Mouse (Mus musculus) forebrain, embryonic 10.5 days (tissue): ENCODE measurements around the gene Allc. TPM values are rescaled to one million over a fixed set of nuclear protein-coding genes. Genes with fewer than 3 reads are reported as not detected.

ENCODE experiments used
- DNase-seq: peaks from one replicate; pipeline ENCODE4 v3.0.0-alpha.2; 2017; ENCODE audit warnings: low spot score; ENCODE audit errors: extremely low spot score
- H3K27ac ChIP-seq: fragments of 300-500 bp; sonication (generic); 2 replicates; pipeline ENCODE4 v1.5.1; 2016; ENCODE audit warnings: mild to moderate bottlenecking
- H3K27me3 ChIP-seq: fragments of 300-500 bp; sonication (generic); 2 replicates; pipeline ENCODE4 v1.6.1; 2016; ENCODE audit warnings: mild to moderate bottlenecking; ENCODE audit not compliant: poor library complexity, severe bottlenecking
- H3K36me3 ChIP-seq: fragments of 300-500 bp; sonication (generic); replicated peaks from 2 replicates; pipeline ENCODE4 v1.6.1; 2016; ENCODE audit warnings: mild to moderate bottlenecking, moderate library complexity
- H3K4me1 ChIP-seq: fragments of 300-500 bp; sonication (generic); 2 replicates; pipeline ENCODE4 v1.6.1; 2016
- H3K4me3 ChIP-seq: fragments of 300-500 bp; sonication (generic); 2 replicates; pipeline ENCODE4 v1.5.1; 2016; ENCODE audit warnings: mild to moderate bottlenecking, moderate library complexity
- H3K9me3 ChIP-seq: fragments of 300-500 bp; sonication (generic); 2 replicates; pipeline ENCODE4 v1.6.1; 2016; ENCODE audit warnings: mild to moderate bottlenecking, moderate library complexity
- WGBS: fragments of 180-500 bp; shearing (Covaris S2); methylation state at CpG from one replicate; pipeline ENCODE4 v1.1.7; 2016; 5-methylcytosine and 5-hydroxymethylcytosine counted together
- polyA plus RNA-seq: library from polyadenylated mRNA; unstranded; fragments of >200 nt; fragmentation: Nextera tagmentation; extraction: Ambion mirVana; gene quantifications from 2 replicates; pipeline ENCODE4 v1.2.1, GENCODE M21; 2016

Gene Allc
- polyA plus RNA-seq, result not detected in 2 replicates

DNA sequence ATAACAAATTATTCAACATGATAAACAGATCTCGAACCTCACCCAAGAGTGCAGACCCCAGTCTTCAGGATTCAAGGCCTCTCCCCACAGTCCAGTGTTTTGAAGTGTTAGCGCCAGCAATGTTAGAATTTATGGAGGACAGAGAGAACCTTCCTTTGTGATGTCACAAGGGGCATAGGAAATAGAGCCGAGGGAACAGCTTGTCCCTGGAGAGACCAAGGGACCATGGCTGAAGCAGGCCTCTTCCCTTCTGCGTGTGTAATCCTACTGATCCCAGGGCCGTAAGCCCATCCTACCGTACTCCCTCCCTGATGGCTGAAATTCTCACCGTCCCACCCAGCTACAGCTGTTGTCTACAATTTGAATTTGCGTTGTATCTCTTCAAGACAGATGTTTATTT lies at the start of gene Allc:
TSS of gene Allc (minus strand) at position 101 of the 400 bp plus-strand sequence.
- DNase-seq, result no peak
- peaks cover 7% of the 10 kb centered on the region; the same call in 1 of the 2 replicates for H3K9me3 ChIP-seq
- H3K4me3 ChIP-seq, result no peak within 1 kb of the TSS
- no peaks in the 10 kb centered on the region for H3K36me3 ChIP-seq
- H3K4me1 ChIP-seq, result no peaks in the 10 kb centered on the region
- no peak within 1 kb of the TSS for H3K27ac ChIP-seq
- H3K27me3 ChIP-seq, result no peaks in the 10 kb centered on the region
- WGBS, result 90% methylated on average over 8 of the region's 8 CpGs

DNA sequence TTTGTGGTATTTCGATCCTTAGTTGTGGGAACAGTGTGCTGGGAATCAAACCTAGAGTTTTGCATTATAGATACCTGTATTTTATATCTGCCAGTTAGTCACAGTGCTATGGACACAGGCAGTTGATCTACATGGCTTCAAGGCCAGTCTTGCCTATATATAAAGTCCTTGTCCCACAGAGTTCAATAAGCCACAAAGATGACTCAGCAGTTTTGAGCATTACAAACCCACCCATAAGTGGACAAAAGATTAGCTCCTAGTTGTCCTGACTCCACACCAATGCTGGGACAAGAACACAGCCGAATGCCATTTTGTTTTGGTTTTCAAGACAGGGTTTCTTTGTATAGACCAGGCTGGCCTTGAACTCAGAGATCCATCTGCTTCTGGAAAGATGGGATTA lies 46.1 kb upstream of the Allc start:
- Histone ChIP-seq H3K27me3 (no peaks in the 10 kb centered on the region), H3K4me1 (peaks cover 7% of the 10 kb centered on the region), H3K36me3 (peaks cover 63% of the 10 kb centered on the region), H3K4me3 (no peak overlapping the region), H3K27ac (no peak overlapping the region), H3K9me3 (no peaks in the 10 kb centered on the region)
- DNase-seq, result no peak
- 94% methylated on average over 2 of the region's 2 CpGs for WGBS

DNA sequence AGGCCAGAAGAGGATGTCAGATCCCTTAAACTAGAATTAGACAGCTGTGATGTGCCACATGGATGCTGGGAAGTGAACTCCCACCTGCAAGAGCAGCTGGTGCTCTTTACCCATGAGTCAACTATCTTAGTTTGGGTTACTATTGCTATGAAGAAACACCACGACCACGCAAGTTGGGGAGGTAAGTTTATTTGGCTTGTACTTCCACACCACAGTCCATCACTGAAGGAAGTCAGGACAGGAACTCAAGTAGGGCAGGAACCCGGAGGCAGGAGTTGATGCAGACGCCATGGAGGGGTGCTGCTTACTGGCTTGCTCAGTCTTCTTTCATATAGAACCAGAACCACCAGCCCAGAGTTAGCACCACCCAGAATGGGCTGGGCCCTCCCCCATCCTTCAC lies 44.8 kb upstream of the Allc start:
- H3K4me1 ChIP-seq, result peaks cover under 1% of the 10 kb centered on the region
- 72% methylated on average over 4 of the region's 4 CpGs for WGBS

DNA sequence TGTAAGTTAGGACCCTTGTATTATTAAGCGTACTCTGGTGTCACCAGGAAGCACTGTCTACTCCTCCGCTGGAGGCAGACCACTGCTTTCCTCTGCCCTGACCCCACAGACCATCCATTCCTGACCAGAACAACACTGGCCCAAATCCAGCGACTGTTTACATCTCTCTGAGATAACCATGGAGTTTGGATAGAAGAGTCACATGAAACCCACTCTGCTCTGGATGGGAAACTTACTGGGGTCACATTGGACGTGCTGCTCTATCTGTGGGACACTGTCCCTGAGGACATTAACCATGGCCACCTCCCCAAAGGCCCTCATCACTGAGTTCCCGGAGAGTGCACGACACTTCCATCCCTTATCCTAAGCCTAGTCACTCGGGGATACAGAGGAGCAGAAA lies 43.1 kb upstream of the Allc start:
- Histone ChIP-seq H3K9me3 (no peaks in the 10 kb centered on the region), H3K27ac (no peak overlapping the region), H3K27me3 (no peaks in the 10 kb centered on the region), H3K4me1 (peaks cover 9% of the 10 kb centered on the region), H3K36me3 (peaks cover 33% of the 10 kb centered on the region), H3K4me3 (no peak overlapping the region)
- WGBS, result 87% methylated on average over 7 of the region's 7 CpGs
- DNase-seq, result no peak

More for the DNA sequence above, 44.8 kb upstream of the Allc start:
- no peak overlapping the region for H3K4me3 ChIP-seq
- H3K27me3 ChIP-seq, result no peaks in the 10 kb centered on the region
- H3K36me3 ChIP-seq, result peaks cover 50% of the 10 kb centered on the region
- H3K27ac ChIP-seq, result no peak overlapping the region
- DNase-seq, result no peak
- H3K9me3 ChIP-seq, result no peaks in the 10 kb centered on the region

DNA sequence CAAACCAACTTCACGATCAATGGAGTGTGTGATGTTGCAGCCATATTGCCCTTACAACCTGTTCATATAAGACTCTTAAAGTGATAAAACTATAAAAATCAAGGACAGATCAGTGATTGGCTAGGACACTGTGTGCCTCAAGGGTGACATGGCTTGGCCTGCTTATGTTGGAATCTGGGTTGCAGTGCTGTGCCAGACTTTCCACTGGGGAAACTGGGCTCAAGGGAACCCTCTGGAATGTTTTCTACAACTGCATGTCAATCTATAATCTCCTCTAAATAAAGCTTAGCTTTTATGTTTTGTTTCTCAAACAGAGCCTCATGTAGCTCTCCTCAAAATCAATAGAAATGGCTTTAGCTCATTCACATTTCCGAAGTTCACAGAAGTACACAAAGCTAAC lies 41.9 kb upstream of the Allc start:
- peaks cover 9% of the 10 kb centered on the region for H3K4me1 ChIP-seq
- no peak overlapping the region for H3K4me3 ChIP-seq
- H3K27me3 ChIP-seq, result no peaks in the 10 kb centered on the region
- no peak for DNase-seq
- H3K9me3 ChIP-seq, result no peaks in the 10 kb centered on the region
- H3K27ac ChIP-seq, result no peak overlapping the region
- peaks cover 21% of the 10 kb centered on the region for H3K36me3 ChIP-seq
- 87% methylated on average over 2 of the region's 2 CpGs for WGBS

DNA sequence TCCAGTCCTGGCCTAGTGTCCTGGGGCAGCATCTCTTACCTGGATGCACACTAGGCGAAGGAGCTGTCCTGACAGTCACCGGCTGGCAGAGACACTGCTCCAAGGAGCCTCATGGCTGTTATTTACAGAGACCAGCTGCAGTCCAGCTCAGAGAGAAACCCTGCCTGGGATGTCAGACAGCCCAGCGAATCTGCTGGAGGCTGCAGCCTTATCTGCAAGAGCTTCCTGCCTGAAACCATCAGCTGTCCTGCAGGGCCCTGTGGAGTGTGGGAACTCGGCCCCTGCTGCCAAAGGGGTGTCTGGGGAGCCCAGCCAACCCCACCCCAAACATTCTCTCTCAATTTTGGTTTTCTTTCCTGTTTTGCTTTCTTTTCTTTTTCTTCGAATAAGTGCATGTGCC lies 40.9 kb upstream of the Allc start, which contains the start of gene Colec11:
TSS of gene Colec11 (minus strand) at position 183 of the 400 bp plus-strand sequence.
- H3K4me3 ChIP-seq, result no peak within 1 kb of the TSS
- H3K27me3 ChIP-seq, result no peaks in the 10 kb centered on the region
- H3K36me3 ChIP-seq, result peaks cover 11% of the 10 kb centered on the region
- no peaks in the 10 kb centered on the region for H3K9me3 ChIP-seq
- DNase-seq, result no peak
- 63% methylated on average over 5 of the region's 5 CpGs for WGBS
- no peak within 1 kb of the TSS for H3K27ac ChIP-seq
- H3K4me1 ChIP-seq, result peaks cover 9% of the 10 kb centered on the region

DNA sequence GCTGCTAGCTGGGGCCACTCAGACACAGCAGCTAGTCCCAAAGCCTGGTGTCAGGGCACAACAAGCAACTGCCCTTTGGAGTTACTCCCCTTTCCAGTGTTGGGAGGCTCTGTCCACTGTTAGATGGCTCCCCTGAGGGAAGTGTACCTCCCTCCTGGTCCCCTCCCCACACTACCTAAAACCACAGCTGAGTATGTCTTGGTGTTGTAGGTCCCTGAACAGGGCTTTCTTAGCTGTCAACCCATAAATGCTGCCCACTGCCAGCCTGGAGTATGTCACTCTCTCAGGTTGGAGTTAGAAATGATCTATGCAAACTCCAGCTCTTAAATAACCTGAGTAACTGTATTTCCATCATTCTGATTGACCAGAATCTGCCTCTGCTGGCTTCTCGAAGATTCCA lies 40.3 kb upstream of the Allc start:
- no peak overlapping the region for H3K27ac ChIP-seq
- H3K4me3 ChIP-seq, result no peak overlapping the region
- no peaks in the 10 kb centered on the region for H3K27me3 ChIP-seq
- H3K4me1 ChIP-seq, result peaks cover 9% of the 10 kb centered on the region
- no peak for DNase-seq
- 0 out of 2 replicates have a peak, but pooled peaks cover 5% of the 10 kb centered on the region for H3K36me3 ChIP-seq
- no peaks in the 10 kb centered on the region for H3K9me3 ChIP-seq
- 83% methylated on average over 1 of the region's 1 CpGs for WGBS

DNA sequence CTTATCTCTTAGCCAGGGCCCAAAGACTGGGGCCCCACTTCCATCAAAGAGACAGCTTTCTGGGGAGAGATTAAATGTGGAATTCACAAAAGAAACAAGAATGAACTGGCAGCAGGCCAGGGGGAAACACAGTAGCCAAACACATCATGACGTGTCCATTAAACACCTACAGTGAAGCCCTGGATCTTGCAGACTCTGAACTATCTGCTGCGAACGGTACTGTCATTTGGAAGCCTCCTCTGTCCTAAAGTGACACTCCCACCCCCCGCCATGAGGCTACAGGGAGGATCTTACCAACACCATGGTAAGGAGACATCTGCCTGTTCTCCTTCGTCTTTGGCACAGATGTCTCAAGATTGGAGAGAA lies 39.8 kb upstream of the Allc start:
- no peak for DNase-seq
- Histone ChIP-seq H3K9me3 (no peaks in the 10 kb centered on the region), H3K27me3 (no peaks in the 10 kb centered on the region), H3K27ac (no peak overlapping the region), H3K4me1 (peaks cover 9% of the 10 kb centered on the region), H3K4me3 (no peak overlapping the region), H3K36me3 (0 out of 2 replicates have a peak, but pooled peaks cover under 1% of the 10 kb centered on the region)
- 78% methylated on average over 5 of the region's 5 CpGs for WGBS

DNA sequence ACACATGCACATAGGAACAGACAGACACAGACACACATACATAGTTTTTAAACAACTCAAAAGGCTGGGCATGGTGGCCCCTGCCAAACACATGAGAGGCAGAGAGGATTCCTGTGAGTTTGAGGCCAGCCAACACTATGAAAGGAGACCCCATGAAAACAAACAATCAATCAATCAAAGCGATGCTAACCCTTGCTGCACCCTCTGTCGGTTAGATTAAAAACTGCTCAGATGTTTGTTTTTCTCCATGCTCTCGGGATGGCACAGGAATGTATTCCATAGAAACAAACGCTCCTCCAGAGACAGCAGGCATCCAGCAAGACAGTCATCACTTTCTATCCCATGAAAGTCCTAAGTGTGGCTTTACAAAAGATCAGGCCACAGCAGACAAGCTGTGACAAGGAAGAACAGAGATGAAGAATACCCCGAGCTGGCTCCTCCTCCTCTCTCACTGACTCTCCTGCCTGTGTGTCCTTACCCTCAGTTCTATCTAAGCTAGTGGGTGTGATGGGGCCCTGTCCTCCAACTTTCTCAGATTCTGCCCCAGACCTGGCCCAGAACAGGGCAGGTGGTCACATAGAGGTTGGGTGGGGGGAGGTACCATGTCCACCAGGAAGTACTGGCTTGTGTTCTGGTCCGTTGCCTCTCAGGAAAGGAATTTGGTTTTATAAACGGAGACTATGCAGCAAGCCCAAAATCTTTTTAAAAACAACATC lies 39.3 kb upstream of the Allc start:
- H3K27ac ChIP-seq, result no peak overlapping the region
- H3K36me3 ChIP-seq, result no peaks in the 10 kb centered on the region
- peaks cover 9% of the 10 kb centered on the region for H3K4me1 ChIP-seq
- H3K4me3 ChIP-seq, result no peak overlapping the region
- no peak for DNase-seq
- H3K27me3 ChIP-seq, result no peaks in the 10 kb centered on the region
- no peaks in the 10 kb centered on the region for H3K9me3 ChIP-seq
- 50% methylated on average over 7 of the region's 7 CpGs for WGBS

DNA sequence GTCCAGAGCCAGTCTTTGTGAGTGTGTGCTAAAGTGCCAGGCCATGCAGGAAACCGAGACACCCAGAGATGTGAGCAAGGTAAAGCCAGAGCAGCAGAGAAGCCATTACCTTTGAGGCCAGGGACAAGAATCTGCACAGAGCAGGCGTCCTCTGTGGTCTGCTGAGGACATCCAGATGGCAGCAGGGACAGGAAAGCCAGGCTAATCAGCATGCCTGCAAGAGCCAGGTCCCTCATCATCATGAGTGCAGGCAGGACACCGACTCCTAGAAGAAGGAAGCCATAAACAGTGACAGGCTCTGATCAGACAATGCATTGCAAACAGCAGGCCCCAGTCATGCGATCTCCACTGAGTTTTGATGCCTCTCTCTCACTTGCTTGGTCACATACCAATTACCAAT lies 35.0 kb upstream of the Allc start:
- Histone ChIP-seq H3K4me1 (peaks cover 9% of the 10 kb centered on the region), H3K4me3 (no peak overlapping the region), H3K9me3 (no peaks in the 10 kb centered on the region), H3K36me3 (no peaks in the 10 kb centered on the region), H3K27me3 (no peaks in the 10 kb centered on the region), H3K27ac (no peak overlapping the region)
- DNase-seq, result no peak
- 76% methylated on average over 4 of the region's 4 CpGs for WGBS

DNA sequence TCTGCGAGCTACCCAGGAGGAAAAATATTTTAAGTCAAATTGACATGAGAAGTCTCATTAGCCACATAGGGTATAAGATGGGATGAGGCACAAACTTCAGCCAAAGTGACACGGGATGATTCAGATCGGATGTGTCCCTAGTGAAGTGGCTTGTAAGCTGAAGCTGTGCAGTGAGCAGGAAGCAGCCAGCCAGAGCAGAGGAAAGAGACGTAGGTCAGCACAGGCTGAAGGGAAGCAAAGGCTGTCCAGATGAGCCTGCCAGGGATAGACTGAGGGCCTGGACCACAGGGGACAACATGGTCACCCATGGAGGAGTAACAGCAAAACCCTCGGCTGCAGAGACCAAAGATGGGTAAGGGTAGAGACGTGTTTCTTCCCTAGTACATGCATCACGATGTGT lies 32.1 kb upstream of the Allc start:
- no peak for DNase-seq
- no peaks in the 10 kb centered on the region for H3K27me3 ChIP-seq
- no peaks in the 10 kb centered on the region for H3K9me3 ChIP-seq
- no peaks in the 10 kb centered on the region for H3K36me3 ChIP-seq
- H3K4me1 ChIP-seq, result no peaks in the 10 kb centered on the region
- no peak overlapping the region for H3K27ac ChIP-seq
- WGBS, result 82% methylated on average over 7 of the region's 7 CpGs
- H3K4me3 ChIP-seq, result no peak overlapping the region

DNA sequence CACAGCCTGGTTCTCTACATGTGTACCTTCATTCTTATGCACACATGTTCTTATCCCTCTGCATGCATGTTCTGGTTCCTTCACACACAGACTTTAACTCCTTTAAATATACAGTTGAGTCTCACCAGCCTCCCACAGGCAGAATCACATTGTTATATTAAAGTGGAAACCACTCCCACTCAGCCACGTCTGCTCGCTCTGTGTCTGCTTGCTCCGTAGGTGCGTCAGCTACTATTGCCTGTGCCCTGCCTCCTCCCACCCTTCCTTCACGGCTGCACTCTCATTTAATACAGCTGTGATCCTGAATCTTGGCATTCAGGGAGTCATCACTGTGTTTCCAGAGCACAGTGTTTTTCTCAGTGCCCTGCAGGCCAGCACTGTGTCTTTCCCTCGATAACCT lies 30.1 kb upstream of the Allc start:
- Histone ChIP-seq H3K27ac (no peak overlapping the region), H3K4me3 (no peak overlapping the region), H3K4me1 (peaks cover 9% of the 10 kb centered on the region; the same call in 1 of the 2 replicates), H3K36me3 (no peaks in the 10 kb centered on the region), H3K9me3 (no peaks in the 10 kb centered on the region), H3K27me3 (no peaks in the 10 kb centered on the region)
- whole genome bisulfite sequencing, result 86% methylated on average over 6 of the region's 6 CpGs
- no peak for DNase-seq

DNA sequence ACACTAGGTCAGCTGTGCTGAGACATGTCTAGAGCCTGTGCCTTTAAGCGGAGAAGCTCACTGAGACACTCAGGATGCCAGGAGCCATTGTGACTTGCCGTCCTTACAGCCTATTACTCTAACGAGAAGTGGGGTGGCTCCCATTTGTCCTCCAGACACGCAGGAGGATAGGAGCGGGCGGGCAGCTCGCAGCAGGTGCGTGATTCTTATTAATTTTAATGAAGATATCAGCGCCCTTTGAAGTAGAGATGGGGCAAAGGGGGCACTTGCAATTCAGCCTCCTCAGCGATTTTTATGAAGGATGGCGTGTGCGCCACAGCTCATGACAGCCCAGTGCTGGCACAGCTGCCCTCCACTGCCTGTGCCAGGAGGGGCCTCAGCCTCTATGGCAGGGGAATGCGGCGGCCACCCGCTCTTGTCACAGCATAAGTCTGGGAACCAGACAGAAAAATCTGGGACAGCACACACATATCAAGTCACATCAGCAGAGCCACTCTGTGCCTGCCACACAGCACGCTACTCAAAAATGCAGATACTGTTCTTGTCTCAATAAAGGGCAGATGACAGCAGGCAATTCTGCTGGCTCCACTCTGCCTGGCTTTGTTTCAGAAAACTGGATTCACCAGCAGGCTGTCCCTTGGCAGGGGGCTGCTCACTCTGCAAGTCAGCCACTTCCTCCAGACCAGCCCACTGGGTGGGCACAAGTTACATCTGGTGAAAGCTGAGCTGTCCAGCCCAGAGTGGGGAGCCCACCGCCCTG lies 25.4 kb upstream of the Allc start:
- no peaks in the 10 kb centered on the region for H3K27me3 ChIP-seq
- peaks cover 10% of the 10 kb centered on the region; the same call in 1 of the 2 replicates for H3K4me1 ChIP-seq
- no peaks in the 10 kb centered on the region for H3K36me3 ChIP-seq
- no peak overlapping the region for H3K4me3 ChIP-seq
- no peak for DNase-seq
- H3K9me3 ChIP-seq, result no peaks in the 10 kb centered on the region
- no peak overlapping the region for H3K27ac ChIP-seq
- WGBS, result 71% methylated on average over 17 of the region's 17 CpGs
